Mouse (Mus musculus) embryonic fibroblast, embryonic 13.5 days (primary cell): ENCODE data around the gene Psme4.

Experiments used
- CTCF ChIP-seq: IDR thresholded peaks from 2 replicates; pipeline ENCODE4 v1.5.1; 2011; ENCODE audit warnings: mild to moderate bottlenecking, control low read depth, low read length, moderate library complexity, borderline replicate concordance; ENCODE audit not compliant: insufficient read depth
- POLR2A ChIP-seq: IDR thresholded peaks from 2 replicates; pipeline ENCODE4 v1.6.1; 2011; ENCODE audit warnings: low read depth, mild to moderate bottlenecking, control low read depth, low read length, moderate library complexity

DNA sequence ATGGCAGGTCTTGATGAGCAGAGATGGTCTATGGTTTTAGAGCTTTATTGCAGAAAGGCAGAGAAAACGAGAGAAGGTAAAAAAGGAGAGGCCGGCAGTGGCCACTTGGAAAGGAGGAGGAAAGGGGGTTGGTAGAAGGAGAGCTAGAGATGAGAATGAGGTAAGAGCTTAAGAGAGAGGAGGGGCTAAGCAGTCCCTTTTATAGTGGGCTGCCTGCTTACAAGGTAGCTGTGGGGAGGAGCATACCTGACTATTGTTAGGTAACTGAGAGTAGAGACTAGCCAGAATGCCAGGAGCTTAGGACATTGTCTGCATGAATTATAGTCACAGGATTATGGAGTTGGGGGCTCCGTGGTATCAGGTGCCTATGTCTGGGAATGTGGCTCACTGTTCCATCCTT lies 14.0 kb downstream of the Psme4 start:
- TF ChIP-seq POLR2A = no peak
- no peak for TF ChIP-seq CTCF
